Mouse (Mus musculus) stomach, postnatal 0 days (tissue): Measurements from ENCODE around the gene Cntn6. TPM values are rescaled to one million over a fixed set of nuclear protein-coding genes. Genes with fewer than 3 reads are reported as not detected.

Experiments
- ATAC-seq: fragments of 200-750 bp; cut with Nextera tagmentation; 2 replicates; pipeline ENCODE4 v1.8.0; 2017; ENCODE audit not compliant: low FRiP score, low TSS enrichment
- DNase-seq: peaks from one replicate; pipeline ENCODE4 v3.0.0-alpha.2; 2016; ENCODE audit warnings: low spot score
- H3K27ac ChIP-seq: fragments of 300-500 bp; sonication (generic); replicated peaks from 2 replicates; pipeline ENCODE4 v1.5.1; 2014; ENCODE audit warnings: mild to moderate bottlenecking, control low read depth
- H3K27me3 ChIP-seq: fragments of 300-500 bp; sonication (generic); 2 replicates; pipeline ENCODE4 v1.6.1; 2014; ENCODE audit warnings: low read length; ENCODE audit not compliant: control insufficient read depth, insufficient read depth
- H3K36me3 ChIP-seq: fragments of 300-500 bp; sonication (generic); 2 replicates; pipeline ENCODE4 v1.6.1; 2014; ENCODE audit warnings: low read length, mixed read lengths; ENCODE audit not compliant: control insufficient read depth, insufficient read depth
- H3K4me1 ChIP-seq: fragments of 300-500 bp; sonication (generic); replicated peaks from 2 replicates; pipeline ENCODE4 v1.6.1; 2014; ENCODE audit warnings: antibody characterized with exemption; ENCODE audit not compliant: control insufficient read depth, insufficient read depth
- H3K4me2 ChIP-seq: fragments of 300-500 bp; sonication (generic); replicated peaks from 2 replicates; pipeline ENCODE4 v1.6.1; 2014; ENCODE audit warnings: low read depth, mild to moderate bottlenecking, control low read depth, moderate library complexity
- H3K4me3 ChIP-seq: fragments of 300-500 bp; sonication (generic); 2 replicates; pipeline ENCODE4 v1.5.1; 2014; ENCODE audit warnings: low read depth, low read length, control low read depth
- H3K9ac ChIP-seq: fragments of 300-500 bp; sonication (generic); 2 replicates; pipeline ENCODE4 v1.6.1; 2014; ENCODE audit warnings: mild to moderate bottlenecking, low read length, control low read depth, mixed read lengths
- H3K9me3 ChIP-seq: fragments of 300-500 bp; sonication (generic); 2 replicates; pipeline ENCODE4 v1.6.1; 2016; ENCODE audit warnings: low read length; ENCODE audit not compliant: control insufficient read depth
- CTCF ChIP-seq: IDR thresholded peaks from 2 replicates; pipeline ENCODE4 v1.5.1; 2016; ENCODE audit warnings: antibody characterized with exemption, low read depth, mild to moderate bottlenecking, moderate library complexity
- EP300 ChIP-seq: optimal IDR thresholded peaks from 2 replicates; pipeline ENCODE3; 2016; ENCODE audit warnings: antibody characterized with exemption
- WGBS: fragments of 180-500 bp; shearing (Covaris S2); extraction: QIAGEN DNeasy Blood & Tissue Kit; methylation state at CpG from one replicate; pipeline ENCODE4 v1.1.7; 2014; 5-methylcytosine and 5-hydroxymethylcytosine counted together
- polyA plus RNA-seq: library from polyadenylated mRNA; unstranded; fragments of >200 nt; fragmentation: Nextera tagmentation; extraction: Ambion mirVana; gene quantifications from 2 replicates; pipeline ENCODE4 v1.2.1, GENCODE M21; 2015

Cntn6 gene
- polyA plus RNA-seq, 1 experiment from 2014 or later: 0.24 TPM

- DNase-seq: no peak
- TF ChIP-seq CTCF (no peak), EP300 (no peak)
- Histone ChIP-seq H3K4me1 (no peaks in the 10 kb centered on the region), H3K27me3 (no peaks in the 10 kb centered on the region), H3K9me3 (no peaks in the 10 kb centered on the region), H3K4me3 (no peak overlapping the region), H3K9ac (no peak overlapping the region), H3K27ac (no peak overlapping the region), H3K4me2 (no peak overlapping the region), H3K36me3 (no peaks in the 10 kb centered on the region)
- 85% methylated on average over 3 of the region's 3 CpGs for WGBS
- ATAC-seq: no peak
Measured at GRCm38 (mm10) chr6:104783891-104784290, 291.3 kb downstream of the Cntn6 start.

GRCm38 (mm10) chr6:104787502-104787901, 294.9 kb downstream of the Cntn6 start:
- Histone ChIP-seq H3K27me3 (no peaks in the 10 kb centered on the region), H3K4me1 (no peaks in the 10 kb centered on the region), H3K36me3 (no peaks in the 10 kb centered on the region), H3K27ac (no peak overlapping the region), H3K4me3 (no peak overlapping the region), H3K4me2 (no peak overlapping the region), H3K9ac (no peak overlapping the region), H3K9me3 (no peaks in the 10 kb centered on the region)
- TF ChIP-seq CTCF (no peak), EP300 (no peak)
- ATAC-seq: no peak
- WGBS: 77% methylated on average over 2 of the region's 2 CpGs
- no peak for DNase-seq

- no peak overlapping the region for H3K9ac ChIP-seq
- H3K4me3 ChIP-seq: no peak overlapping the region
- TF ChIP-seq CTCF: no peak
- TF ChIP-seq EP300: no peak
- no peaks in the 10 kb centered on the region for H3K27me3 ChIP-seq
- no peak overlapping the region for H3K27ac ChIP-seq
- no peaks in the 10 kb centered on the region for H3K4me1 ChIP-seq
- WGBS: 46% methylated on average over 4 of the region's 4 CpGs
- DNase-seq (no peak), ATAC-seq (no peak)
- no peak overlapping the region for H3K4me2 ChIP-seq
- H3K36me3 ChIP-seq: no peaks in the 10 kb centered on the region
- H3K9me3 ChIP-seq: no peaks in the 10 kb centered on the region
Measured at GRCm38 (mm10) chr6:104808526-104808925, 315.9 kb downstream of the Cntn6 start.

- ATAC-seq: no peak
- H3K4me1 ChIP-seq: no peaks in the 10 kb centered on the region
- no peak overlapping the region for H3K4me3 ChIP-seq
- H3K9ac ChIP-seq: no peak overlapping the region
- no peak overlapping the region for H3K27ac ChIP-seq
- H3K4me2 ChIP-seq: no peak overlapping the region
- TF ChIP-seq CTCF (no peak), EP300 (no peak)
- DNase-seq: no peak
- WGBS: 76% methylated on average over 2 of the region's 2 CpGs
- no peaks in the 10 kb centered on the region for H3K36me3 ChIP-seq
- no peaks in the 10 kb centered on the region for H3K27me3 ChIP-seq
- no peaks in the 10 kb centered on the region for H3K9me3 ChIP-seq
Measured at GRCm38 (mm10) chr6:104815610-104816009, 323.0 kb downstream of the Cntn6 start.

DNA sequence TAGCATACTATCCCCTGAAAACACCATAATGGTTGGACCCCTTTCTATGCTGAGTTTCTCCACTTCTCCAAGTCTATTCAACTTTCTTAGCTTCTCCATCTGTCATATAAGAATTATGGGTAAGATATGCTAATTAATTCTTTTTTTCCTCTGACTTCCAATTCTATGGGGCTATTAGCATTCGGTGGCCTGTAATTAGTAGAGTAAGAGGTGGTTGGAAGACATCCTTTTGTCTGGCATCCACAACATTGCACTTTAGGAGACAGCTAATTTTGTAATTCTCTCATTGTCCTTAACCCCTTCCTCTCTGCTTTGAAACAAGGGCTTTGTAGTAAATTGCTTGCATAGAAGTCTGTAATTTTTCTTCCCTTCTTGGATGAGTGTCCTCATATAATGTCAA, 387.1 kb downstream of the Cntn6 start:
- Histone ChIP-seq H3K27me3 (no peaks in the 10 kb centered on the region), H3K27ac (no peak overlapping the region), H3K9me3 (no peaks in the 10 kb centered on the region), H3K4me1 (no peaks in the 10 kb centered on the region), H3K4me3 (no peak overlapping the region), H3K4me2 (no peak overlapping the region), H3K9ac (no peak overlapping the region), H3K36me3 (no peaks in the 10 kb centered on the region)
- WGBS: 77% methylated on average over 1 of the region's 1 CpGs
- DNase-seq (no peak), ATAC-seq (no peak)
- no peak for TF ChIP-seq CTCF
- TF ChIP-seq EP300: no peak

- DNase-seq: no peak
- Histone ChIP-seq H3K9ac (no peak overlapping the region), H3K36me3 (no peaks in the 10 kb centered on the region), H3K27ac (no peak overlapping the region), H3K27me3 (no peaks in the 10 kb centered on the region), H3K4me3 (no peak overlapping the region), H3K4me1 (no peaks in the 10 kb centered on the region), H3K9me3 (no peaks in the 10 kb centered on the region), H3K4me2 (no peak overlapping the region)
- TF ChIP-seq EP300: no peak
- no peak for TF ChIP-seq CTCF
- ATAC-seq: no peak
- 54% methylated on average over 2 of the region's 2 CpGs for WGBS
Measured at GRCm38 (mm10) chr6:104884021-104884420, 391.4 kb downstream of the Cntn6 start.
